Mouse (Mus musculus): ENCODE measurements around the gene Hbq1b. TPM values are rescaled to one million over a fixed set of nuclear protein-coding genes. Genes with fewer than 3 reads are reported as not detected.

The Hbq1b gene
- polyA plus RNA-seq, 1 experiment = 2.9 TPM

GRCm38 (mm10) chr11:32266776-32267175, 20.0 kb upstream of the Hbq1b start:
- no peak for TF ChIP-seq FLI1 (IDR thresholded peaks at IDR 0.05; ENCODE audit: low read length)
- TF ChIP-seq GATA1 (IDR thresholded peaks at IDR 0.05; ENCODE audit: borderline replicate concordance, low read length) = no peak
- Histone ChIP-seq H3K4me1 (peaks cover 77% of the 10 kb centered on the region), H3K27me3 (replicated peaks) (peaks cover 44% of the 10 kb centered on the region), H3K4me3 (replicated peaks) (peak overlapping the region; percentile 96), H3K9me3 (0 out of 2 replicates have a peak, but pooled peaks cover 4% of the 10 kb centered on the region), H3K36me3 (replicated peaks; ENCODE audit: low read length) (peaks cover 27% of the 10 kb centered on the region)

- no peak for TF ChIP-seq FLI1 (IDR thresholded peaks at IDR 0.05; ENCODE audit: low read length)
- TF ChIP-seq GATA1 (IDR thresholded peaks at IDR 0.05; ENCODE audit: borderline replicate concordance, low read length) = no peak
- Histone ChIP-seq H3K4me1 (peaks cover 73% of the 10 kb centered on the region), H3K36me3 (replicated peaks; ENCODE audit: low read length) (peaks cover 22% of the 10 kb centered on the region)
These were observed 19.4 kb upstream of the Hbq1b start, which contains the start of gene Nprl3 for GRCm38 (mm10) chr11:32267188-32267884. Gene Nprl3, minus strand, starts transcription at chr11:32267707.

GRCm38 (mm10) chr11:32267964-32268363, 18.8 kb upstream of the Hbq1b start:
- H3K36me3 ChIP-seq (replicated peaks; ENCODE audit: low read length) = peaks cover 15% of the 10 kb centered on the region
- H3K9me3 ChIP-seq = 0 out of 2 replicates have a peak, but pooled peaks cover 4% of the 10 kb centered on the region
- peak overlapping the region; percentile 96 for H3K4me3 ChIP-seq (replicated peaks)
- TF ChIP-seq FLI1 (IDR thresholded peaks at IDR 0.05; ENCODE audit: low read length) = no peak
- TF ChIP-seq GATA1 (IDR thresholded peaks at IDR 0.05; ENCODE audit: borderline replicate concordance, low read length) = no peak
- peaks cover 39% of the 10 kb centered on the region for H3K27me3 ChIP-seq (replicated peaks)
- peaks cover 67% of the 10 kb centered on the region for H3K4me1 ChIP-seq

More at GRCm38 (mm10) chr11:32267188-32267884, 19.4 kb upstream of the Hbq1b start, which contains the start of gene Nprl3:
- peak within 1 kb of the TSS; percentile 96 for H3K4me3 ChIP-seq (replicated peaks)
- H3K9me3 ChIP-seq = 0 out of 2 replicates have a peak, but pooled peaks cover 4% of the 10 kb centered on the region
- H3K27me3 ChIP-seq (replicated peaks) = peaks cover 43% of the 10 kb centered on the region

GRCm38 (mm10) chr11:32268952-32269351, 17.8 kb upstream of the Hbq1b start:
- peaks cover 57% of the 10 kb centered on the region for H3K4me1 ChIP-seq
- H3K36me3 ChIP-seq (replicated peaks; ENCODE audit: low read length) = peaks cover 7% of the 10 kb centered on the region
- peaks cover 32% of the 10 kb centered on the region for H3K27me3 ChIP-seq (replicated peaks)
- 0 out of 2 replicates have a peak, but pooled peaks cover 4% of the 10 kb centered on the region for H3K9me3 ChIP-seq
- TF ChIP-seq GATA1 (IDR thresholded peaks at IDR 0.05; ENCODE audit: borderline replicate concordance, low read length) = no peak
- H3K4me3 ChIP-seq (replicated peaks) = no peak overlapping the region

- Histone ChIP-seq H3K27me3 (replicated peaks) (peaks cover 53% of the 10 kb centered on the region), H3K36me3 (replicated peaks; ENCODE audit: low read length) (peaks cover 3% of the 10 kb centered on the region), H3K4me1 (peaks cover 37% of the 10 kb centered on the region), H3K4me3 (replicated peaks) (peak overlapping the region; percentile 42), H3K9me3 (0 out of 2 replicates have a peak, but pooled peaks cover 5% of the 10 kb centered on the region)
- no peak for TF ChIP-seq GATA1 (IDR thresholded peaks at IDR 0.05; ENCODE audit: borderline replicate concordance, low read length)
- no peak for TF ChIP-seq FLI1 (IDR thresholded peaks at IDR 0.05; ENCODE audit: low read length)
These were observed 15.6 kb upstream of the Hbq1b start for GRCm38 (mm10) chr11:32271178-32271577.

GRCm38 (mm10) chr11:32276347-32276746, 10.4 kb upstream of the Hbq1b start, which contains the start of gene Hba-x:
Gene Hba-x, plus strand, starts transcription at chr11:32276400.
- H3K36me3 ChIP-seq (replicated peaks; ENCODE audit: low read length) = no peaks in the 10 kb centered on the region
- H3K27me3 ChIP-seq (replicated peaks) = peaks cover 79% of the 10 kb centered on the region
- peaks cover 3% of the 10 kb centered on the region; the same call in 1 of the 2 replicates for H3K4me1 ChIP-seq
- peak within 1 kb of the TSS; percentile 20 for H3K4me3 ChIP-seq (replicated peaks)
- 0 out of 2 replicates have a peak, but pooled peaks cover 8% of the 10 kb centered on the region for H3K9me3 ChIP-seq
- TF ChIP-seq FLI1 (IDR thresholded peaks at IDR 0.05; ENCODE audit: low read length) = no peak
- no peak for TF ChIP-seq GATA1 (IDR thresholded peaks at IDR 0.05; ENCODE audit: borderline replicate concordance, low read length)

- Histone ChIP-seq H3K9me3 (0 out of 2 replicates have a peak, but pooled peaks cover 6% of the 10 kb centered on the region), H3K4me1 (no peaks in the 10 kb centered on the region; the same call in 1 of the 2 replicates), H3K27me3 (replicated peaks) (peaks cover 76% of the 10 kb centered on the region), H3K36me3 (replicated peaks; ENCODE audit: low read length) (no peaks in the 10 kb centered on the region), H3K4me3 (replicated peaks) (no peak overlapping the region)
- TF ChIP-seq GATA1 (IDR thresholded peaks at IDR 0.05; ENCODE audit: borderline replicate concordance, low read length) = no peak
- no peak for TF ChIP-seq FLI1 (IDR thresholded peaks at IDR 0.05; ENCODE audit: low read length)
These were observed 8.9 kb upstream of the Hbq1b start for GRCm38 (mm10) chr11:32277736-32278457.

- Histone ChIP-seq H3K4me3 (replicated peaks) (no peak overlapping the region), H3K27me3 (replicated peaks) (peaks cover 78% of the 10 kb centered on the region), H3K36me3 (replicated peaks; ENCODE audit: low read length) (no peaks in the 10 kb centered on the region), H3K9me3 (0 out of 2 replicates have a peak, but pooled peaks cover 6% of the 10 kb centered on the region), H3K4me1 (peaks cover 4% of the 10 kb centered on the region)
- TF ChIP-seq FLI1 (IDR thresholded peaks at IDR 0.05; ENCODE audit: low read length) (no peak), GATA1 (IDR thresholded peaks at IDR 0.05; ENCODE audit: borderline replicate concordance, low read length) (no peak)
These were observed 8.3 kb upstream of the Hbq1b start for GRCm38 (mm10) chr11:32278458-32278957.

- TF ChIP-seq FLI1 (IDR thresholded peaks at IDR 0.05; ENCODE audit: low read length) (no peak), GATA1 (IDR thresholded peaks at IDR 0.05; ENCODE audit: borderline replicate concordance, low read length) (no peak)
- H3K9me3 ChIP-seq = 0 out of 2 replicates have a peak, but pooled peaks cover 6% of the 10 kb centered on the region
- no peak overlapping the region for H3K4me3 ChIP-seq (replicated peaks)
- H3K36me3 ChIP-seq (replicated peaks; ENCODE audit: low read length) = no peaks in the 10 kb centered on the region
- peaks cover 67% of the 10 kb centered on the region for H3K27me3 ChIP-seq (replicated peaks)
- peaks cover 4% of the 10 kb centered on the region for H3K4me1 ChIP-seq
These were observed 6.1 kb upstream of the Hbq1b start for GRCm38 (mm10) chr11:32280646-32281045.
